Mouse (Mus musculus): ENCODE measurements around the gene Chsy1. TPM values are rescaled to one million over a fixed set of nuclear protein-coding genes. Genes with fewer than 3 reads are reported as not detected.

Chsy1 gene
- polyA plus RNA-seq, 1 experiment from 2014 or later = 16.1 TPM

DNA sequence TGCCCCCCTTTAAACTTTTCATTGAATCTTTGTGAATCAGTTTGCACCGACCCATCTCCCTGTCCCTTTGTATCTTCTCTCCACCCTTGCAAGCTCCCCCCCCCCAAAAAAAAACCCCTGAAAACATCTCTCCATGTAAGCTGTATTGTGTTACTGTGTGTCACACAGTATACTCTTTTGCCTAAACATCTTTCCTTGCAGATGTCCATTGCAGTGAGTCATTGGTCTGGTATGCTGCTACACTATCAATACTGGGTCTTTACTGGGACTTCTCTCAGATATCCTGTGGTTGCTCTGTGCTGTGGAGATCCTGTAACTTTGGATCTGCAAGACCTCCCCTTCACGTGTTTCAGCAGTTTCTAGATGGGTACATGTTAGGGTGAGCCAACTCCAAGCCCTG, 21.0 kb downstream of the Chsy1 start:
- H3K4me1 ChIP-seq = 0 out of 2 replicates have a peak, but pooled peaks cover 7% of the 10 kb centered on the region
- H3K9ac ChIP-seq = no peak overlapping the region
- no peaks in the 10 kb centered on the region for H3K9me3 ChIP-seq (replicated peaks)
- no peaks in the 10 kb centered on the region for H3K27me3 ChIP-seq
- no peak overlapping the region for H3K4me3 ChIP-seq (replicated peaks)
- peaks cover 49% of the 10 kb centered on the region for H3K36me3 ChIP-seq
- 92% methylated on average over 2 of the region's 2 CpGs for WGBS
- ATAC-seq (replicated peaks; ENCODE audit: low FRiP score) = no peak
- no peak overlapping the region for H3K27ac ChIP-seq
- H3K4me2 ChIP-seq = no peak overlapping the region

DNA sequence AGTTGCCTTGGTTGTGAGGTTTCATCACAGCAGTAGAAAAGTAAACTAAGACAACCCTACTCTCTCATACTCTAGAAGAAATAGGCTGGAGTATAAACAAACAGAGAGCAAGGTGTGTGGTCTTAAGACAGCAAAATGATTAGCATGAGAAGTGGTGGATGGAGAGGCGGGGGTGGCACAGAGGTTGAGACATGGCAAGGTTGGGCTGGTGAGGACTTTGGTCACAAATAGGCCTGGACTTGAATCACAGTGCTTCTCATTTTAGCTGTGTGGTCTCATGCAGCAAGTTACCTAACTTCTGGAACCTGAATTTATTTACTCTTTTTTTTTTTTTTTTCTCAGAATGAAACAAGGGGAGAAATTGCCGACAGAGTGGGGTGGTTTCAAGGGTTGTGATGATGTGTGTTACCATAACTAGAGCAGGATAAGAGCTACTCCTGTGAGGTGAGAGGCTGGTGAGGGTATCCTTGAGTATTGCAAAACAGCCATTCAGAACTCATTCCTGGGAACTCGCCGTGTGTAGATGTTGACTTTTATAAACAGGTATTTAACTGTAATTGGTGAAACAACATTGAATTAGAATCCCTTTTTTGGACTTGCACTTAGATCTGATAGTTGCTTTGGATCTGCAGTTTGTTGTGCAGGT, 22.6 kb downstream of the Chsy1 start:
- H3K27ac ChIP-seq = no peak overlapping the region
- peaks cover 11% of the 10 kb centered on the region; the same call in 1 of the 2 replicates for H3K4me1 ChIP-seq
- H3K9me3 ChIP-seq (replicated peaks) = no peaks in the 10 kb centered on the region
- no peak overlapping the region for H3K4me3 ChIP-seq (replicated peaks)
- WGBS = 97% methylated on average over 4 of the region's 4 CpGs
- peaks cover 33% of the 10 kb centered on the region for H3K36me3 ChIP-seq
- H3K4me2 ChIP-seq = no peak overlapping the region
- ATAC-seq (replicated peaks; ENCODE audit: low FRiP score) = no peak
- H3K9ac ChIP-seq = no peak overlapping the region
- no peaks in the 10 kb centered on the region for H3K27me3 ChIP-seq

- Histone ChIP-seq H3K36me3 (peaks cover 19% of the 10 kb centered on the region), H3K27ac (no peak overlapping the region), H3K4me2 (no peak overlapping the region), H3K9me3 (replicated peaks) (no peaks in the 10 kb centered on the region), H3K27me3 (no peaks in the 10 kb centered on the region), H3K4me1 (peaks cover 5% of the 10 kb centered on the region; the same call in 1 of the 2 replicates), H3K4me3 (replicated peaks) (no peak overlapping the region), H3K9ac (no peak overlapping the region)
- no peak for ATAC-seq (replicated peaks; ENCODE audit: low FRiP score)
- 93% methylated on average over 3 of the region's 3 CpGs for WGBS
Observed at GRCm38 (mm10) chr7:66134154-66134553, 24.8 kb downstream of the Chsy1 start.

DNA sequence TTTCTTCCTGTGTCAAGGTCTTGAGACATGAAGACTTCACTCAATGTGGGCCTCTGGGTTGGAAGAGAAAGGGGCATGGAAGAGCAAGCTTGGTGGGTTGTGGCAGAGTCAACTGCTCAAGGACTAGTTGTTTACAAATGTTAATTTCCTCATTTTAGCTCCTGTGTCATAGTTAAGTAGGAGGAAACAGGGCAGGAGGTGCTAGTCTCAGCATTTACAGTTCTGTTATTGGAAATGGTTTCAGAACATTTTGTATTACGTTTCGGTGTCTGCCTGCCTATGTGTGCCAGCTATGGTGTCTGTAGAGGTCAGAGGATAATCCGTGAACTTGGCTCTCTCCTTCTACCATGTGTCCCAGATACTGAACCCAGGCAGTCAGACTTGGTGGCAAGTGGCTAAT, 26.3 kb downstream of the Chsy1 start:
- WGBS = 86% methylated on average over 3 of the region's 3 CpGs
- H3K27me3 ChIP-seq = no peaks in the 10 kb centered on the region
- no peak overlapping the region for H3K27ac ChIP-seq
- H3K4me1 ChIP-seq = peaks cover 11% of the 10 kb centered on the region; the same call in 1 of the 2 replicates
- ATAC-seq (replicated peaks; ENCODE audit: low FRiP score) = no peak
- no peaks in the 10 kb centered on the region for H3K9me3 ChIP-seq (replicated peaks)
- H3K4me3 ChIP-seq (replicated peaks) = no peak overlapping the region
- H3K4me2 ChIP-seq = no peak overlapping the region
- peaks cover 21% of the 10 kb centered on the region for H3K36me3 ChIP-seq
- no peak overlapping the region for H3K9ac ChIP-seq

DNA sequence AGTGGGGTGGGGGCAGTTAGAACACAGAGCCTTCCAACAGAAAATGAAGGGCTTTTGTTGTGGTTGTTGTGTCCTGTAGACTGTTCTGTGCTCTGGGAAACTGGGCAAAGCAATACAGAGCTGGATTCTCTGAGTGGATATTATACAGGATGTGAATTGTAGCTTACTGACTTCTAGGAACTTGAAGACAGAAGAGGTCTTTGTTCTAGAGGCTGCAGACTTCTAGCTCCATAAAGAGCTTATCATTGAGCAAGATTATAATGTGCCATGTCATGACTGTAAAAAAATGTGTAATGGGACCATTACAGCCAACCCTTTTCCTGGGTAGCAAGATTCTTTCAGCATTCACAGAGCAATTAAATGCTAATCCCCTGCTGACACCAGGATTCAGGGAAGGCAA, 26.9 kb downstream of the Chsy1 start:
- no peak for ATAC-seq (replicated peaks; ENCODE audit: low FRiP score)
- no peak overlapping the region for H3K4me2 ChIP-seq
- peaks cover 17% of the 10 kb centered on the region for H3K36me3 ChIP-seq
- peaks cover 11% of the 10 kb centered on the region; the same call in 1 of the 2 replicates for H3K4me1 ChIP-seq
- H3K9ac ChIP-seq = no peak overlapping the region
- H3K4me3 ChIP-seq (replicated peaks) = no peak overlapping the region
- no peaks in the 10 kb centered on the region for H3K9me3 ChIP-seq (replicated peaks)
- H3K27me3 ChIP-seq = no peaks in the 10 kb centered on the region
- H3K27ac ChIP-seq = no peak overlapping the region

DNA sequence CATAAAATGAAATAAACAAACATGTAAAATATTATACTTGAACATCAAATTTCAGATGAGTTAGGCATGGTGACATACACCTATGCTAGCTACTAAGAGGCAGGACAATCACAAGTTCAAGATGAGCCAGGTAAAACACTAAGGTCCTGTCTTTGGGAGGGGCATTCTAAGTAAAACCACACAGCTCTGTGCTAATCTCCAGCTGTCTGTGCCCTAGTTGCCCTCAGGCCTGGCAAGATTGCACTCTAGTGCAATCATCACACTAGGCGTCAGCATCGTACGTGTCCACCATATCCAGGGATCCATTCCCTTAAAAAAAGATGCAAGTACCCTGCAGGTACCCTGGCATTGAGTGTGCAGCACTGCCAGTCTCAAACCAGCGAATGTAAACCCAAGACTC, 28.0 kb downstream of the Chsy1 start:
- Histone ChIP-seq H3K27ac (no peak overlapping the region), H3K4me3 (replicated peaks) (no peak overlapping the region), H3K27me3 (no peaks in the 10 kb centered on the region), H3K9ac (no peak overlapping the region), H3K36me3 (peaks cover 9% of the 10 kb centered on the region), H3K4me2 (no peak overlapping the region), H3K9me3 (replicated peaks) (no peaks in the 10 kb centered on the region), H3K4me1 (peaks cover 11% of the 10 kb centered on the region; the same call in 1 of the 2 replicates)
- ATAC-seq (replicated peaks; ENCODE audit: low FRiP score) = no peak
- 93% methylated on average over 4 of the region's 4 CpGs for whole genome bisulfite sequencing

DNA sequence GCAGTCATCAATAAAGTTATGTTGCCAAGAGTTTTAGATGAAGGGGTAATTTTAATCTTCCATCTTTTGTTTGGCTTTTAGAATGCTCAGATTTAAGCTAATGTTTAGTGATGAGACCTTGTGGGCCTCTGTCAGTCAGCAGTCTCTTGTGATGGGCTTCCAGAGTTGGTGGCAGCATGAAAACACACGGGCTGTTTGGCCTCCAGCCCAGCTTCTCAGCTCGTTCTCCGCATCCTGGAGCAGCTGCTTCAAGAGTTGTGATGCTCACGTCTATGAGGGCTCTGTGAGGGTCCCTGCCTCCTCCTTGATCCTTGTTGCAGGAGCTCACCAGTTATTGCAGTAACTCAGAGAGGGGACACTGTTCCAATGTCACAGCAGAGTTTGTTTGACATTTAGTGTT, 29.0 kb downstream of the Chsy1 start:
- Histone ChIP-seq H3K27ac (no peak overlapping the region), H3K4me3 (replicated peaks) (no peak overlapping the region), H3K9ac (no peak overlapping the region), H3K4me1 (peaks cover 11% of the 10 kb centered on the region; the same call in 1 of the 2 replicates), H3K9me3 (replicated peaks) (no peaks in the 10 kb centered on the region), H3K27me3 (no peaks in the 10 kb centered on the region), H3K36me3 (peaks cover 14% of the 10 kb centered on the region), H3K4me2 (no peak overlapping the region)
- 41% methylated on average over 4 of the region's 4 CpGs for WGBS
- no peak for ATAC-seq (replicated peaks; ENCODE audit: low FRiP score)

DNA sequence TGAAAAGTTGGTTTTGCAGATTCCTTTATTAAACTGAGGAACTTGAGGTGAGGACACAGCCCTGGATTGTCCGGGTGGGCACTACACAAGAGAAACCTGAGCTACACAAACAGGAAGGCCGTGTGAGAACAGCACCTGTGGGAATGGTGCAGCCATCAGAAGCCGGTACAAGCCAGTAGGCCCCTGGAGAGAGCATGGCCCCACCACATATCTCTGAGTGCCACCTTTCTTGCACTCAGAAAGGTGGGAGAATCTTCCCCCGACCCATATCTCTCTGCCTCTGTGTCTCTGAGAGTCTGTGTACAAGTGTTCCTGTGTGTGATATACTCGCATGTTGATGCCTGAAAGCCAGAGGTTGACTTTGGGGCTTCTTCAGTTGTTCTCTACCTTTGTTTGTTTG, 29.6 kb downstream of the Chsy1 start:
- no peak overlapping the region for H3K9ac ChIP-seq
- peaks cover 11% of the 10 kb centered on the region; the same call in 1 of the 2 replicates for H3K4me1 ChIP-seq
- H3K27me3 ChIP-seq = no peaks in the 10 kb centered on the region
- H3K4me2 ChIP-seq = no peak overlapping the region
- no peak overlapping the region for H3K27ac ChIP-seq
- peaks cover 14% of the 10 kb centered on the region for H3K36me3 ChIP-seq
- 73% methylated on average over 5 of the region's 5 CpGs for WGBS
- ATAC-seq (replicated peaks; ENCODE audit: low FRiP score) = no peak
- no peaks in the 10 kb centered on the region for H3K9me3 ChIP-seq (replicated peaks)
- no peak overlapping the region for H3K4me3 ChIP-seq (replicated peaks)

- H3K4me3 ChIP-seq (replicated peaks) = no peak overlapping the region
- no peak overlapping the region for H3K4me2 ChIP-seq
- H3K36me3 ChIP-seq = peaks cover 17% of the 10 kb centered on the region
- no peaks in the 10 kb centered on the region for H3K27me3 ChIP-seq
- no peak overlapping the region for H3K9ac ChIP-seq
- H3K4me1 ChIP-seq = peaks cover 9% of the 10 kb centered on the region; the same call in 1 of the 2 replicates
- ATAC-seq (replicated peaks; ENCODE audit: low FRiP score) = no peak
- 69% methylated on average over 3 of the region's 3 CpGs for WGBS
- H3K9me3 ChIP-seq (replicated peaks) = no peaks in the 10 kb centered on the region
- no peak overlapping the region for H3K27ac ChIP-seq
Observed at GRCm38 (mm10) chr7:66140095-66140494, 30.8 kb downstream of the Chsy1 start.

- no peaks in the 10 kb centered on the region for H3K27me3 ChIP-seq
- ATAC-seq (replicated peaks; ENCODE audit: low FRiP score) = no peak
- WGBS = 75% methylated on average over 4 of the region's 4 CpGs
- no peaks in the 10 kb centered on the region for H3K9me3 ChIP-seq (replicated peaks)
- no peak overlapping the region for H3K9ac ChIP-seq
- no peak overlapping the region for H3K4me2 ChIP-seq
- H3K36me3 ChIP-seq = peaks cover 17% of the 10 kb centered on the region
- H3K27ac ChIP-seq = no peak overlapping the region
- no peak overlapping the region for H3K4me3 ChIP-seq (replicated peaks)
- H3K4me1 ChIP-seq = peaks cover 6% of the 10 kb centered on the region; the same call in 1 of the 2 replicates
Observed at GRCm38 (mm10) chr7:66140923-66141570, 31.7 kb downstream of the Chsy1 start.

- Histone ChIP-seq H3K9ac (no peak overlapping the region), H3K4me1 (0 out of 2 replicates have a peak, but pooled peaks cover 6% of the 10 kb centered on the region), H3K36me3 (peaks cover 17% of the 10 kb centered on the region), H3K4me2 (no peak overlapping the region), H3K9me3 (replicated peaks) (no peaks in the 10 kb centered on the region), H3K4me3 (replicated peaks) (no peak overlapping the region), H3K27ac (no peak overlapping the region), H3K27me3 (no peaks in the 10 kb centered on the region)
- WGBS = 85% methylated on average over 7 of the region's 7 CpGs
- ATAC-seq (replicated peaks; ENCODE audit: low FRiP score) = no peak
Observed at GRCm38 (mm10) chr7:66142514-66142913, 33.2 kb downstream of the Chsy1 start.

- no peaks in the 10 kb centered on the region for H3K27me3 ChIP-seq
- H3K9me3 ChIP-seq (replicated peaks) = no peaks in the 10 kb centered on the region
- H3K4me2 ChIP-seq = no peak overlapping the region
- peaks cover 13% of the 10 kb centered on the region for H3K36me3 ChIP-seq
- 94% methylated on average over 2 of the region's 2 CpGs for WGBS
- H3K9ac ChIP-seq = no peak overlapping the region
- no peak overlapping the region for H3K4me3 ChIP-seq (replicated peaks)
- ATAC-seq (replicated peaks; ENCODE audit: low FRiP score) = no peak
- 0 out of 2 replicates have a peak, but pooled peaks cover 6% of the 10 kb centered on the region for H3K4me1 ChIP-seq
- no peak overlapping the region for H3K27ac ChIP-seq
Observed at GRCm38 (mm10) chr7:66144543-66144942, 35.2 kb downstream of the Chsy1 start.

Data from kidney, embryonic 15.5 days (tissue).